Mouse (Mus musculus) activated CD4-positive, CD25-positive, alpha-beta regulatory T cell, adult 4 months (primary cell): ENCODE data around the gene Plekhg1. TPM values are rescaled to one million over a fixed set of nuclear protein-coding genes. Genes with fewer than 3 reads are reported as not detected.

Experiments used
- ATAC-seq: one replicate; pipeline ENCODE4 v1.8.0; 2017
- polyA plus RNA-seq, 2 experiments: library from polyadenylated mRNA; unstranded; fragments of 100-300 nt; shearing (Covaris generic); gene quantifications; one replicate each; pipeline ENCODE4 v1.2.1; 2017

Gene Plekhg1
- polyA plus RNA-seq, 2 experiments from 2014 or later = 0.28 TPM; not detected in 1

DNA sequence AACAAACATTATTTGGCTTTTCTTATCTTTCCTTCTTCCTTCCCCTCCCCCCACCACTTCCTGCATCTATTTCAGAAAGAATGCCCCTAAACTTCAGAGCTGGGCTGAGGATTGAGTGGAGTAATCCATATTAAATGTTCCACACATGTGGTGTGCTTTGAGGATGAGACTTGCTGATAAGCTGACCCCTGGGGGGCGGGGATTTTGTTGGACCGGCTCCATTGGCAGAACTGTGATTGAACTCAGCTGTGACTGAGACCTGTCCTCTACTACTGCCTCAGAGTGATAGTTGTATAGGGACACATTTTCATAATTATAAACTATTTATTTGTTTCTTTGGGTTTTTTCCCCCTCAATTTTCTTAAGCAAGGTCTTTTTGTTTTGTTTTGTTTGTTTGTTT, 2.9 kb downstream of the Plekhg1 start:
- ATAC-seq = no peak

DNA sequence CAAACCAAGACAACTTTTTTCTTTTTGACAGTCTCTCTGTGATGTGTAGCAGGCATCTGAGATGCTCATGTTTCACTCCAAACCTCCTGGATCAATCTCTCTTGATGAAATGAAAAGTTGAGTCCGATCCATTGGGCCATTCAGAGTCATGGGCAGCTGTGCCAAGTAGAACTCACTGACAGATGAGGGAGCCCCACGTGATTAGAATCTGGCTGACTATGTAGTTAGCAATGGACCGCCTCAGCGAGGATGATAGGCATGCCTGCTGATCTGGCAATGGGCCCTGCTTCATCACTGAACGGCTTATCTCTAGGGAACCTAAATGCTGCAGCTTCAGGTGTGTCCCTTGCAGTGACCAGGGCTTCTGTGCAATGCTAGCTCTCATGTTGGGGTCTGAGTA, 3.7 kb downstream of the Plekhg1 start:
- no peak for ATAC-seq

GRCm38 (mm10) chr10:3746794-3747518, 6.8 kb downstream of the Plekhg1 start:
- ATAC-seq = no peak

DNA sequence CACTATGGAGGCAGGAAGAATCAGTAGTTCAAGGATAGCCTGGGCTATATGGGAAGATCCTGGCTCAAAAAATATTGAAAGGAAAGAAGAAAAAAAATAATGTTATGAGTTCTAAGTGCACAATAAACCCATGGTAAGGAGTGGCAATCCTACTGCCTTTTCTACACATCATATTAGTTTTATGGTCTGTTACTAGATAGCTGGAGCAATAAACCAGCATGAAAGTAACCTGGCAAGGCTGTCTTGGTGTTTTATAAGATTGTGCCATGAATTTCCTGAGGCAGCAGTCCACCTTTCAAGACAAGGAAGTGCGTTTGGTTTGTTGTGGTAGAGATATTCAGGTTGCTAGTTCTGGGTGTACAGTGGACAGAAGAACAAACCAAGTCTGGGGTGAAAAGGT, 9.4 kb downstream of the Plekhg1 start:
- ATAC-seq = no peak

- no peak for ATAC-seq
Measured at GRCm38 (mm10) chr10:3761992-3762391, 21.8 kb downstream of the Plekhg1 start.

DNA sequence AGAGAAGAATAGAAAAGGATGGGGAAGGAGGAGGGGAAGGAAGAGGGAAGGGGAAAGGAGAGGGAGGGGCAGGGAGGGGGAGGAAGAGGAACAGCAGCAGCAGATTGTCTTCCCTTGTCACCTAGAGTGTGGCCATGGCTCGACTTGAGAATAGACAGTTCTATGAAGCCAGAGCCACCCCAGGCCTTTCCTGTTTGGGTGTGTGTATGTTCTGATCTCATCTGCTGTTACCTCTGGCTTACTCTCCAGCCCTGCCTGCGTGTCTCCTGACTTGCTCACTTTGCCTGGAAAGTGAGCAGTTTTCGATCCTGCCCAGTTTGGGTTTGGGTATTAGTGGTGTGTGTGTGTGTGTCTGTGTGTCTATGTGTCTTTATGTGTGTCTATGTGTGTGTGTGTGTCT, 23.0 kb downstream of the Plekhg1 start:
- ATAC-seq = no peak

DNA sequence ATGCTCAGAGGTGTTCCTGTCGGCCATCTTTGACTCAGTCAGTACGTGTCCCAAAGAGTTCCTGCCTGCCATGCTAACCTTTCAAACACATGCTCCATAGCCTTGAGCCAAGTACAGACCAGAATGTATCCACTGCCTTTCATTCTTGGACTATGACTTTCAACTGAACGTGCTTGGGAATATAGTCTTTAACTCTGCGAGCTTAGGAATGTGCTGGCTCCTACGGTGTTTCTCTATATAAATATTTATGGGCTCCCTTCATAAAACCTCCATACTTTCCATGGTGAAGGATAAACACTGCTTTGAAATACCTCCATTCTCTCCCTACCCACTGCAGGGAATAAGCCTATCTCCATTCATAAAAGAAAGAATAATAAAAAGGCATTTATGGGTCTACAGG, 29.0 kb downstream of the Plekhg1 start:
- no peak for ATAC-seq

DNA sequence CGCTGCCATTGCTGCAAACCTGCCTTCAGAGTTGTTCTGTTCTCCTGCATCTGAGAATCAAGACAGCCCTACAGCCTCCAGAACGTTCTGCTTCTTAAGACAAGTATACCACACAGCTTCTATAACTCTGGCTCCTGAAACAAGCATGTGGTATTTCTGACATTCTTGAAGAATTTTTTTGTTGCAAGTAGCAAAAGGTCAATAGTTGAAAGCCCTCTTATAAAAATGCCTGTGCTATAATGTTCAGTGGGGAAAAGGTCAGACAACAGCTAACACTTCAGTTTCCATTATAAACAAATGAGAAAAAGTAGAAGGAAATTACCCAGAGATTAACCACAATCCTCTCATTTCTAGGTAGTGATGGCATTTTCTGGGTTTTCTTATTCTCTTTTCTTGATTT, 34.2 kb downstream of the Plekhg1 start:
- ATAC-seq = no peak

DNA sequence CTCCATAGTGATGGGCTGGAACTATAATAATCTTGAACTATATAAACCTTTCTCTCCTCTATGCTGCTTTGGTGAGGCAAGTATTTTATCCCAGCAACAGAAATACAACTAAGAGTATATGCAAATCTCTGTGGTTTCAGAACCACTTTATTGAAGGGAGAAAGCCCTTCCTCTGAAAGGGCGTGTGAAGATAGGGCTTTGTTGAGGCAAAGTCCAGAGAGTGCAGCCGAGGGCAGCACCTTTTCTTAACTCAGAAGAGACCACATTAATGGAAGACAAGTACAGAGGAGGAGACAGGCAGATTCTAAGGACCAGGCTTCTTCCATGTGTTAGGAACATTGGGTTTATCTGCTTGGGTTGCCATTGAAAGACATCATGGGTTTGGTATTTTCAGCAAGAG, 36.6 kb downstream of the Plekhg1 start:
- no peak for ATAC-seq

- ATAC-seq = no peak
Measured at GRCm38 (mm10) chr10:3785362-3785761, 45.2 kb downstream of the Plekhg1 start.

DNA sequence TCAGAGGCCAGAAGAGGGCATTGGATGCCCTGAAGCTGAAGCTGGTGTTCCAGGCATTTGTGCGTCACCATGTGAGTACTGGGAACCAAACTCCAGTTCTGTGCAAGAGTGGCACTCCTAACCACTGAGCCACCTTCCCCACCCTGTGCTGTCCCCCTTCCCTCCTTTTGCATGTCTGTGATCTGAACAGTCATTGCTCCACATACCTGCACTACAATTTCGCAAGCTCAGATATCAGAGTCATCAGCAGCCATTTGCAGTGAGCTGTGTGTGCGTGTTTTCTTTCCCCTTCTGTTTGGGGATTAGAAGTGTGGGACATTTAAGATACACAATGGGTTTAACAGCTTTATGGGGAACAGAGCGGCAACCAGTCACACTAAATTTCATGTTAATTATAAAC, 46.4 kb downstream of the Plekhg1 start:
- no peak for ATAC-seq

DNA sequence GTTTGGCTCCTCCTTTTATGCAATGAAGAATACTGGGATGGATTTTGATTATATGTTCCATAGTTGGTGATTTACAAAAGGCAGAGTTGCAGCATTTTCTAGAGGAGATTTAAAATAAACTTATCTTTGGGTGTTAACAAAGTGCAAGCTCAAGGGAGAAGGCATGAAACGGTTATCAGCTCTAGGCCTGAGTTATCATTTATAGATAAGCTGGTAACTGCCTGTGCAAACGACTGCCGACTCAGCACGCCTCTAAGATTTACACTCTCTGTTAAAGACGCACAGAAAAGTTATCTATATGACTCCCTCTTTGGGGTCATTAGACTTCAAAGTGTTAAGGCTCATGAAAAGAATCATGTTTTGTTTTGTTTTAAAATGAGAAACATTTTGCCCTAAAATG, 46.8 kb downstream of the Plekhg1 start:
- ATAC-seq = no peak

DNA sequence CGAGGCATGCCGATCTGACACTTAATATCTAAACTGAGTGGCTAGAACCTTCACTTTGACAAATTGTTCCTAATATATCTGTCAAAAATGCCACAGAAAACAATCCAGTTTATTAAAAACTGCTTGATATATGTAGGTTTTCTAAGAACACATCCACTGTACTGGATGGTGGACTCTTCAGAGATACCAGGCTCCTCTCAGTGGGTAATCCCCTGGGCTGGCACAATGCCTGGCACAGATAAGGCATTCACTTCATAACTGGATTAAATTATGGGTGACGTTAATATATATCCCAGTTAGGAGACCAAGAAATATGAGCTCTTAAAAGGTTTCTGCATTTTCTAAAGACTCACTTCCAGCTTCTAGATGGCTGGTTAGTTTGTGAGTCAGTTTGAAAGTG, 53.7 kb downstream of the Plekhg1 start:
- no peak for ATAC-seq

- no peak for ATAC-seq
Measured at GRCm38 (mm10) chr10:3799455-3799854, 59.3 kb downstream of the Plekhg1 start.

DNA sequence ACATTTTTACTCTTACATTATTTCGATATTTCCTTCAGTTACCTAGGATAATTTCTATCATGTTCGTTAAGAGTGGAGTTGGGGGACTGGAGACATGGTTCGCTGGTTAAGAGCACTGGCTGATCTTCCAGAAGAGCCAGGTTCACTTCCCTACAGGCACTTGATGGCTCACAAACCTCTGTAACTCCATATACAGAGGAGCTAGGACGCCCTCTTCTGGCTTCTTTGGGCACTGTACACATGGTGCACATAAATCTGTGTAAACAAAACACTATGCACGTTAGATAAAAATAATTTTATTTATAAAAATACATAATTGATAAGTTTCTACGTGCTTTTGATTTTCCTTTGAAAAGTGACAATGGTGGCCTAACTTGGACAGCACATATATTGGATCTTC, 61.1 kb downstream of the Plekhg1 start:
- ATAC-seq = no peak

DNA sequence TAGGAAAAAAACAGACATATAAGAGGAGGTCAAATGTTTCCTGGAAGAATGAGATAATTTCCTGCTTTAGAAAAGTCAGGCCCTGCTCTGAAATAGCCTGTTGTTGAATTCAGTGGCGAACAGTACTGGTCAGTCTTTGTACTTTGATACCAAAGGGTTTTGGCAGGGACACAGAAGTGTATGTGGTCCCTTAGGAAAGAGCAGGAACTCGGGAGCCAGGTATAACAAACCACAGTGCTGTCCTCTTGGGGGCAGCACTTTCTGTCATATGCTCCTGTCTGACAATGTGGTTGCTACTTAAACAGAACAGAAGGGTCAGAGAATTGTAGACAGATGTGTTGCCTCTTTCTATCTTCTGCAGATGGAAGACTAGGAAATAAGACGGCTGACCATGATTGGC, 65.2 kb downstream of the Plekhg1 start:
- no peak for ATAC-seq

- no peak for ATAC-seq
Measured at GRCm38 (mm10) chr10:3807980-3808379, 67.8 kb downstream of the Plekhg1 start.

DNA sequence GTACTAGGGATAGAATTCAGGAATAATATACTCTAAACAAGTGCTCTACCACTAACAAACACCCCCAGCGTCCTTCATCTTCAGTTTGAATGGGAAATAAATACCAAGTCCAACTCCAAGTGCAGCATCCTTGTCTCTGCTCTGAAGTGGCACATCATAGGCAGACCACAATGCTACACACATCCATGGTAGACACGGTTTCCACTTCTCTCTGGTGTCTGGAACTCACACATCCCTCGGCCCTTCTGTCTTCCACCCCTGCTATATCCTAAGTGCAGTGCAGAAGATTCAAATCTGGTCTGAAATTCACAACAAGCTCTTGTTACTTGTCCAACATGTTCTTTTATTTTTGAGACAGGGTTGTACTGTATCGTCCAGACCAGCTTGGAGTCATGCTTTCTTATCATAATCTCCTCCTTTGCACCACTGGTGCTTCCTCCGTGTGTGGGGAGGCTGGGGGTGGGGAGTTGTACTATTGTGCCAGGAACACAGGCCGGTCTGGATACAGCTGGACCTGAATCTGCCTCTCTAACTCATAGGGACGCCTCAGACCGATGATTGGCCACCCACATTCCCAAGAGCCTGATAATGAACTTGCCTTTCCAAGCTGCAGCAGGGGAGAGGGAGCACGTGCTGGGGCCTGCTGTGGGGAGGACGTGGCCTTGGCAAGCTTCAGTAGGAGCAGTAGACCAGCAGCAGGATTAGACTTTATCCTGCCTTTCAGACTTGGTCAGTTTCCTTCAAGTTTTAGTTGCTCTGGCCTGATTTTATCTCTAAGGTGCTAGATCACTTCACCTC, 70.5 kb downstream of the Plekhg1 start:
- ATAC-seq = no peak

- no peak for ATAC-seq
Measured at GRCm38 (mm10) chr10:3818940-3819701, 79.0 kb downstream of the Plekhg1 start.

GRCm38 (mm10) chr10:3823826-3824225, 83.7 kb downstream of the Plekhg1 start:
- no peak for ATAC-seq

- no peak for ATAC-seq
Measured at GRCm38 (mm10) chr10:3826043-3826442, 85.9 kb downstream of the Plekhg1 start.

DNA sequence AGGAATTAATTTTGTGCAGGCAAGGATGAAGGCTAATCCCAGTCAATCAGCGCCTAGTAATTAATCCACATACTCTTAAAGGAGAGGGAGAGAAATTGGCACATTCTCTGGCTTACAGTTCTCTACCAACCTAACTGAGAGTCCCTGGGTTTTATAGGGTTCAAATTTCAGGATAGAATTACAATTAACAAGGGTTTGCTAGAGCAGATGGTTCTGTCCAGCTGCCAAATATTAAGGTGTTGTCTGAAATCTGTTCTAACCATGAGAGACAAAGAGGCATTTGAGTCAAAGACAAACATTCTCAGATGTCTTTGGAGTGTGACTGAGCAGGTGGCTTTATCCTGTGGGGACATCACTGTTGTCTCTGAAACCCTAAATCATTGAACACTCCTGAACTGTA, 87.2 kb downstream of the Plekhg1 start:
- no peak for ATAC-seq

- ATAC-seq = no peak
Measured at GRCm38 (mm10) chr10:3829472-3829871, 89.3 kb downstream of the Plekhg1 start.

- no peak for ATAC-seq
Measured at GRCm38 (mm10) chr10:3830618-3831017, 90.5 kb downstream of the Plekhg1 start.
